Mouse (Mus musculus) left cerebral cortex, postnatal 25 days (tissue): ENCODE measurements around the gene H2al3. TPM values are rescaled to one million over a fixed set of nuclear protein-coding genes. Genes with fewer than 3 reads are reported as not detected.

Experiments
- DNase-seq, 2 experiments: peaks; one replicate each; pipeline ENCODE4 v3.0.0; 2022; ENCODE audit warnings: low spot score in 2 of 2, mixed read lengths in 1 of 2
- intact Hi-C: fragments of 180-260 bp; cut with DNase I; formaldehyde crosslinking; loops from one replicate; pipeline ENCODE4 v1.15.1; 2025
- total RNA-seq, 2 experiments: library from RNA; stranded (reverse); gene quantifications; 2 replicates each; pipeline ENCODE4 v1.2.3; 2021

Gene H2al3
- total RNA-seq, result not detected

- intact Hi-C loops, result no loop called here
- no peak for DNase-seq
Measured at GRCm38 (mm10) chrX:9849403-9849802, at the start of gene H2al3. Gene H2al3, plus strand, starts transcription at chrX:9849703.

DNA sequence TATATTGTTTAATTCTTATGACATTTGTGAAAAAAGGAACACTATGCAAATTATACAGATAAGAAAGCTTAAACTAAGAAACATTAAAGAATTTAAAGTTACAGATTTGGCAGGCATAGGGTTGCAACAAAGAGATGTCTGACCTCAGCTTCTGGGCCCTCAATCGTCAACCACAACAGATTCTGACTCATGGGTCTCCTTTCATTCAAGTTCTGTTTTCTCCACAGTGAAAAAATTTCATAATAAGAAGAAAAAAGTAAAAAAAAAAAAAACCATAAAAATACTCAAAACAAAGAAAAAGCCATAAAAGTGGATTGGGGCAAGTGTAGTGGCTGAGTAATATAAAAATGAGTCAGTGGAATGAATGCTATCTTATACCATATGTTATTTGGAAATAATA is 39.4 kb upstream of the H2al3 start:
- intact Hi-C loops, result no loop called here
- no peak for DNase-seq

- no peak for DNase-seq
- intact Hi-C loops, result no loop called here
Measured at GRCm38 (mm10) chrX:9812469-9812868, 37.0 kb upstream of the H2al3 start.

GRCm38 (mm10) chrX:9834779-9835178 is 14.7 kb upstream of the H2al3 start:
- DNase-seq, result no peak
- intact Hi-C loops, result no loop called here

- intact Hi-C loops, result no loop called here
- no peak for DNase-seq
Measured at GRCm38 (mm10) chrX:9846628-9847027, 2.9 kb upstream of the H2al3 start, which contains the start of gene Hypm. Gene Hypm, plus strand, starts transcription at chrX:9846928.

- DNase-seq, result no peak
- intact Hi-C loops, result no loop called here
Measured at GRCm38 (mm10) chrX:9861859-9862258, 12.4 kb downstream of the H2al3 start.

- DNase-seq, result no peak
- intact Hi-C loops, result no loop called here
Measured at GRCm38 (mm10) chrX:9875519-9875918, 26.0 kb downstream of the H2al3 start.

DNA sequence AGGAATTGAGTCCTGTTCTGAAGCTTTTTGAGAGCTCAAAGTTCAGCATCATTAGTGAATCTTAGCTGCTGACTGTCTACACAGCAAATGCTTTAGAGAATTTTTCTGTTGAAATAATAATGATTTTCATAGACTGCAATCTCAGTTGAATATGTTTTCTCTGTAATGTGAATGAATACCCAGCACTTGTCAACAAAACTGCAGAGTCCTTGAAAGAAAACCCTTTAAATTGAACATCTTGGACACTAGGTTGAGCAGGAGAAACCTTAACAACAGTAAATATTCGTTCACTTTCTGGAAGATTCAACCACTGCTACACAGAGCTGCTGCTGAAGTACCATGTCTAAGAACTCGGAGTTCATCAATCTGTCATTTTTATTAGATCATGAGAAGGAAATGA is 35.8 kb downstream of the H2al3 start, which contains the start of gene Sytl5:
Gene Sytl5, plus strand, starts transcription at position 301 of the 400 bp plus-strand sequence.
- intact Hi-C loops, result no loop called here
- DNase-seq, result no peak

Other genes starting within 250 kb of the H2al3 start
- 100 to 1,000 TPM; 112 to 118 TPM for gene Dynlt3, start 186.7 kb upstream of the H2al3 start, total RNA-seq
- gene Hypm, start 2.8 kb upstream of the H2al3 start, total RNA-seq, result not detected
- gene Sytl5, start 35.9 kb downstream of the H2al3 start, total RNA-seq, result 1 to 10 TPM; 3.9 to 6.6 TPM